Mouse (Mus musculus): ENCODE results near the gene Begain.

The Begain gene

DNA sequence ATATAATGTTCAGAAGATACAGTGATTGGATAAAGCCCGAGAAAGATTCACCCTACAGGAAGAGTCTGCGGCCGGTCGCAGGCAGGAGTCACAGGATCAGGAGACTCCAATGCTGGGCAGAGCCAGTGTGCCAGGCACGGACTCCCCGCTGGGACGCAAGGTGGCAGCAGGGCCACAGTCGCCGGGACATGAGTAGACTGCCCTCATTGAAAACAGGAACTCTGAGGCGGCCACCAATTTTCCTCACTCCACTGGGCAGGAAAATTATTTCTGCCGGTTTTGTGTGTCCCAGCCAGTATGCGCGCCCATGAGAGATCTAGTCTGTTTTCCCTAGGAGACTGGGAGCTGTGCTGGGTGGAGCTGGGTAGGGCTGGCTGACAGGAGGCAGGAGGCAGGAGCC is 3.2 kb upstream of the Begain start:
- no peak for TF ChIP-seq GATA4 (IDR thresholded peaks at IDR 0.05; ENCODE audit: insufficient replicate concordance, low read length)

DNA sequence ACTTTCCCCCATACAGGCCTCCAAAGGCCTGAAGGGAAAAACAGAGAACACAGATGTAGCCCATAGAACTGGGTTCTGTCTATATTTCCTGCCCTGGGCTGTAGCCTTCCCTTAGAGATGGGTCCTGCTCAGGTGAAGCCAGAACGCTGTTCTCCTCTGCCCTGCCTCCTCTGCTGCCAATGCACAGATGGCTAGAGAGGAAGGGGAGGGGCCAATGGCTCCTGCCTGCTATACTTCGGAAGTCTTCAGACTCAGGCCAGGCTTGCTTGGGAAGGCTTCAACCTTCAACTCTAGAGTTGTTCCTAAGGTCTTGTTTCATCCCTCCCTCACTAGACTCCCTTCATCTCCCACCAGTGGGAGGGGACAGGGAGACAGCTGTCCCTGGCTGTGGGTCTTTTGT is 1.7 kb upstream of the Begain start:
- no peak for TF ChIP-seq GATA4 (IDR thresholded peaks at IDR 0.05; ENCODE audit: insufficient replicate concordance, low read length)

DNA sequence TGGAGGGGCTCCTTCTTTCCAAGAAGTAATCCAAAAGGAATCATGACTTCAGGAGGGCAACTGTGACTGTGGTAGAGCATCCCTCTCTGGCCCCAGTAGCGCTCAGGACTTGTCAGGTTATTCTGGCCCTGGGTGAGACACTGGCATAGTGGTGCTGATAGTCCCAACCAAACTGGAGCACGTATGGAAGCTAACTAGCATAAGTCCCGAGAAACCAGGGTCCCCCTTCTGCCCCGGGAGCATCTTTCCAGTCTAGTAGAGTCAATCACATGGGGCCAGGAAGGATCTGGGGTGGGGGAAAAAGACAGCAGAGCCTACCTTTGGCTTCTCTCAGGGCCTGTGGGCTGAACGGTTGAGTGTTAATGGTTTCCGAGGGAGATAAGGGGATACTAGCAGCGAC is 721 bp upstream of the Begain start:
- TF ChIP-seq GATA4 (IDR thresholded peaks at IDR 0.05; ENCODE audit: insufficient replicate concordance, low read length): no peak

DNA sequence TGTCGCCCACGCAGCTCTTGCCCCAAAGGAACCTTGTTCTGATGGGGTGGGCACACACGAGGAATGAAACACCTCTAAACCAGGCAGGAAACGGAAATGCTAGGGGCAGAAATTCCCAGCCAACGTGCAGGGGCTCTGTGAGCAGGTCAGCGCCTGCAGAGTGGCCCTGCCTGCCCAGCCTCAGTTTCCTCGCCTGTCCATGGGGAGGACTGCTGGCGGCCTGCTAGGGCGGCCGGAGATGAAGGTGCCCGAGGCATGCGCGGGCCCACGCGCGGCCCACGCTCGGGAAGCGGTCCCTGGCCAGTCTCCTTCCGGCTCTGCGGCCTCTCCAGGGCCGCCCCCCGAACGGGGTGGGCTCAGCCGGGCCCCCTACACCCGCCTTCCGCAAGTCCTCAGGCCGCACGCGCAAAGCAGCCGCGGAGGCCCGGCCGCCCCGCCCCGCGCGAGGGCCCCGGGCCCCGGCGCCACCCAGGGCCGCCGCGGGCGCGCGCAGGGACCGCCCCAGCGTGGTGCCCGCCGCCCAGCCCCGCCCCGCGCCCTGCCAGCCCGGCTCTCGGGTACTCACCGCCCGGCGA is 369 bp downstream of the Begain start:
- TF ChIP-seq GATA4 (IDR thresholded peaks at IDR 0.05; ENCODE audit: insufficient replicate concordance, low read length): no peak

DNA sequence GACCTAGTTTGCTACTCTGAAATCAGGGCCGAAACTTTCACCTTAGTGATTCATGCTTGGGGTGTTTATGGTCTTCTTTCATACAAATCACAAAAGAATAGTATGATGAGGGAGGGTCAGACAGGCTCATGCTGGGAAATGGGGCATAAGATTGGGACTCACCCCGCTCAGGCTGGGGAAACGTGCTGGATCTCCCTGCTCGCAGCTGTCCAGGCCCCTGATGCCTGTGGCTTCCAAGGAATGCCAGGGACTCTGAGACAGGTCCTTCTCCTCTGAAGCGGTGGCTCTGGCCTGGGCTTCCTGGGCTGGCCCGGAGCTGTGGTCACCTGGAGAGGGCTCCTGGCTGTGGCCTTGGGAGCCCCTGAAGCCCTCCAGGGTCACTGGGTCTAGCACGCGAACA is 9.4 kb downstream of the Begain start:
- no peak for TF ChIP-seq GATA4 (IDR thresholded peaks at IDR 0.05; ENCODE audit: insufficient replicate concordance, low read length)

DNA sequence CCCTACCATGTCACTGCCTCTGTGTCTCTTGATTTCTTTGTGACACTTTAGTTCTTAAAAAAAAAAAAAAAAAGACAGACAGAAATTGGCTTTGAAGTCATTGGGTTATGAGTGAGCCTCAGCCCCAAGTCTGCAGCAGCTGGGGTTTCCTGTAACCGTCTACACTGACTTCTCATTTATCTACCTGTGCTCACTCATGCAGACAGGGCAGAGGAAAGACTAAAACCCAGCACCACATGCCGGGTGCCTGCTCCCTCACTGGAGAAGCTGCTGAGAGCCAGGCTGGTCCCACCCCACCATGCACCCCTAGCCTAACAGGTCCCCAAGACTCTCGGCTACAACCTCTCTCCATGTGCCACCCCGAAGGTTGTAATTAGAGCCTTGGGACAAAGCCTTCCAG is 10.3 kb downstream of the Begain start:
- TF ChIP-seq GATA4 (IDR thresholded peaks at IDR 0.05; ENCODE audit: insufficient replicate concordance, low read length): no peak

DNA sequence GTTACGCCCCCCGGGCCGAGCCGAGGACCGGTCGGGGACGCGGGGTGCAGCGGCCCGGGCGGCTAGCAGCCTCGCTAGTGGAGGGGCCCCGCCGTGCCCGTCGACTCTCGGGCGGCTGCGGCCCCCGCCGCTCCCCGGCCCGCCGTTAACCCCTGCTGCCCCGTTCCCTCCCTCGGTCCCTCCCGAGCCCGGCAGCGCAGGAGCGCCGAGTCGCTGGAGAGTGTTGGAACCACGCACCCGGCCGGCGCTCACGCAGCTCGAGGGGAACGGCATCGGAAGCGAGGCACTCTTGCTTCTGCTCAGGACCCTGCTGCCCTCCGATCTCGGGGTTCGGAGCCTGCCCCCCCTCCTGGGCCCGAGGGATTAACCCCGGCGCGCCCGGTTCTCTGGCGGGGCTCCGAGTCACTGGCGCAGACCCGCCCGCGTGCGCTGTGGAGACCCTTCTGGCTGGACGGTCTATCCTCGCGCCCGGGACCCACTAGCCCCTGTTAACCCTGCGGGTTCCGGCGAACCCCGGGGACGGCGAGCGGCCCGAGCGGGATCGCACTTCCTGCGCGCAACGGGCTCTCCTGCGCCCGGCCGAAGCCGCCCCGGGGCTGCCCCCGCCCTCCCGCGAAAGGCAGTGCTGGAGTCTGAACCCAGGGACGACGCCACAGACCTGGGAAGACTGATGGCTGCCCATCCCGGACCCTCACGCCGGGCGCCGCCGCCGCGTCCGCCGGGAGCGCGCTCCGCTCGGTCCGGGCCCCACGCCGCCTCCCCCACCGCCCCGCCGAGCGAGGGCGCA is 14.8 kb downstream of the Begain start:
- TF ChIP-seq GATA4 (IDR thresholded peaks at IDR 0.05; ENCODE audit: insufficient replicate concordance, low read length): no peak

DNA sequence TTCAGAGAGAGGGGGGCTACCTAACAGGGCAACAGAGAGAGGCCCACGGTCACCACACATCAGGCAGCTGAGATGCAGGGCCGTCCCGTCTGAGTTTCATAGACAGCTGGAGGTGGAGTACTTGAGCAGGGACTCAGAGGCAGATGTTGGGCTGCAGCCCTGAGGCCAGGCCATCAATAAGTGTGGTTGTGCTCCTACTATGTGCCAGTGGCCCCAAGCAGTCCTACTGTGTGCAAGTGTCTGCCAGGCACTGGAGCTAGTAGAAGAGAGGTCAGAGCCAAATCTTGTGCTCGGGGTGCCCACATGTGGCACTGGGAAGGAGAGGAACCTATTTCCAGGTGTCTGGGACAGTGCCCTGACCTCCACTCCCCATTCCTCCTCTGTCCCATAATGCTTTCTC is 18.1 kb downstream of the Begain start:
- no peak for TF ChIP-seq GATA4 (IDR thresholded peaks at IDR 0.05; ENCODE audit: insufficient replicate concordance, low read length)

DNA sequence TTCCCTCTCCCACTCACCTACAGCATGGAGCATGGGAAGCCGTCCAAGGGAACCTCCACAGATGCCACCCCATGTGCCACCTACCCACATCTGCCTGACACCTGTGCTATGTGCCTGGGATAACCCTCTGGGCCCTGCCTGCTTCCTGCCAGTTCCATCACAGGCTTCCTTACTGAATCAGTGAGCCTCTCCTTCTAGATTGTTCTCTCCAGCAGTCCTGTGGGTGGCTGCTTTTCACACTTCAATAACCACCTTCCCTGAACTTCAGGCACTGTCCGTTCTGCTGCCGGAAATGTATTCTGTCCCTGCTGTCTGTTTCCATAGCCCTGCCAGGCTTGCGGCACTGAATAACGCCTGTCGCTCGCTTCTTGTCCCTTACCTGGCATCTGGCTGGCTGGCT is 22.4 kb downstream of the Begain start:
- TF ChIP-seq GATA4 (IDR thresholded peaks at IDR 0.05; ENCODE audit: insufficient replicate concordance, low read length): no peak

DNA sequence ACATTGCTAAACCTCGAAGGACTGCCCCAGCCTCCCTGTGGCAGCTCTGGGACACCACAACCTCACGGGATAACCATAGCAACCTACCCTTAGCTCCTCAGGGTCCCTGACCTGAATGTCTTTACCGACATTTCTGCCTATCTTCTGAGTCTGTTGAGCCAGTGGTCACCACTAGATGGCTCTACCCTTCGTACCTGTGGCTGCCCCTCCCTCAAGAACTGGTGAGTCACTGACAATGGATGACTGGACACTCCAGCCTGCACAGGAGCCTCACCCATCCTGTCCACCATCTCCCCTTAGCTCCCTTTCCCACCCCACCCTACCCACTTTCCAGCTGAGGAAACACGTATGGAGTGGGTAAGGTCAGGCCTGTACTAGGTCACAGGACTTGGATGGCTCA is 23.5 kb downstream of the Begain start:
- no peak for TF ChIP-seq GATA4 (IDR thresholded peaks at IDR 0.05; ENCODE audit: insufficient replicate concordance, low read length)

DNA sequence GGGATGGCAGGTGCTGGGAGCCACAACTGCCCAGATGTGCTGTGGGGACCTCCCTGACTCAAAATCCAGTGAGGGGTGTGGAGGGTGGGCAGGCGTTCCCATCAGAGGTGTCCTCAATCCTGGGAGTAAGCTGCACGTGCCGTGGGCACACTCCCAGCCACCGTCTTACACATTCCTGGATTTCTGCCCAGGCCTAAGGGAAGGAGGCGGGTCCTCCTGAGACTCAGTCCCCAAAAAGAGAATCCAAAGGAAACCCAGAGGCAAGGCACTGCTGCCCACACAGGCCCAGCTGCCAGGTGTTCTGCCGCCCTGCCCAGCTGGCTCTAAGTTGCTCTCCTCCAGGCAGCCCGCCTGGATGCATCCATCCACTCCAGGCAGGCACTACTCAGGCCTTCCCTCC is 28.7 kb downstream of the Begain start:
- TF ChIP-seq GATA4 (IDR thresholded peaks at IDR 0.05; ENCODE audit: insufficient replicate concordance, low read length): no peak

DNA sequence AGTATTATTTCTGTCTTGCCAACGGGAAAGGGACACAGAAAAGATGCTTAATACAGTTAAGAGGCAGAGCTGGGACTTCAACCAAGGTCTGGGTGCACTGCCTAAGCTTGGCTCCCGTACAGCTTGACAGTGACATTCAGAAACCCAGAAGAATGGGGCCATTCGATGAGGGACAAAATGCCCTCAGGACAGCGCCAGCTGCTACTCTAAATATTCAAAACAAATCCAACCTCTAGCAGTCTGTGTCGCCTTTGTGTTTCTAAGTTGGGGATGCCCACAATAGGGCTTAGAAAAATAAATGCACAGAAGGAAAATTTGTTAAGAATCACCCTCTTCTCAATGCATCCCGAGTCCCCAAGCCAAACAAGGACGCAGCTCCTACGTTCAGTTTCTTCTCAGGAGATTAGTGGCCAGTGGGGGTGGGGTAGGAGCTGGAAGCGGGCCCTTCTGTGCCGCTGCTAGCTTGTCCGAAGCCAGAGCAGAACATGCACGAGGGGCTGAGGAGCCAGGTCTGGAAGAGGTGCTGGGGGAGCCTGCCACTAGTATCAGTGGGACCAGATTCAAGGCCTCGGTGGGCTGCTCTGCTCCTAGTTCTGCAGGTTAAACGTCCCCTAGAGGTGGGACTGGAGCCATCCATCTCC is 29.7 kb downstream of the Begain start:
- no peak for TF ChIP-seq GATA4 (IDR thresholded peaks at IDR 0.05; ENCODE audit: insufficient replicate concordance, low read length)

DNA sequence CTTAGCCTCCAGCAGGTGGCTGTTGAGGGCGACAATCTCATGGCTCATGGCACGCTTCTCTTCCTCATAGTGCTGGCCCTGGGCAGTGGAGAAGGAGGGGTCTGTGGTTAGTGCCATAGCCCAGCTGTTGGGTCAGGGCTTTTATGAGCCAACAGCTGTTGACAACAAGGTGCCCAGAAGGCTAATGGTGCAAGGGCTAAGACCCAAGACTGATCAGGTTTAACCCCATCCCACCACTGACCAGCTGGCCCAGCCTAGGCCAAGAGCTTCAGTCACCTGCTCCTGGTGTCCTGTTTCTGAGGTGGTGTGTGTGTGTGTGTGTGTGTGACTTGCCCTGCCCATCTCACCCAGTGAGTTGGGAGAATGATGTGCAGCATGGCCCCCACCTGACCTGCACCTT is 31.0 kb downstream of the Begain start:
- TF ChIP-seq GATA4 (IDR thresholded peaks at IDR 0.05; ENCODE audit: insufficient replicate concordance, low read length): no peak

DNA sequence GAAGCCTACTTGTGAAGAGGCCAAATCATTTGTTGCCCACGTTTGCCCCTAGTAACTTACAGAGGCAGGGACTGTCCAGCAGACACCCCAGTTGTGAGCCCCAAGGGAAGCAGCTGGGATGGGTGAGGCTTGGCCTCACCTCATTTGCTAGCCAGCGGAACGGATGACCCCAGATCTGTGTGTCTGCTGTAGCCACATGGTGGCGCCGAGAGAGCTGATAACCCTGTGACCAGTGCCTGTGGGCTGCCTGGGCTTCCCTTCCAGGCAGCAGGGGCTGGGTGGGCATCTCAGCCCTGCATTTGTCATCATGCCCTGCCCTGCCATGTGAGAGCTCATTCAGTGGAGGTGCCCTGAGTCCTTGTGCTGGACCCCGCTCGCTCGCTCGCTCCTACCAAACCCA is 44.2 kb downstream of the Begain start:
- TF ChIP-seq GATA4 (IDR thresholded peaks at IDR 0.05; ENCODE audit: insufficient replicate concordance, low read length): no peak

DNA sequence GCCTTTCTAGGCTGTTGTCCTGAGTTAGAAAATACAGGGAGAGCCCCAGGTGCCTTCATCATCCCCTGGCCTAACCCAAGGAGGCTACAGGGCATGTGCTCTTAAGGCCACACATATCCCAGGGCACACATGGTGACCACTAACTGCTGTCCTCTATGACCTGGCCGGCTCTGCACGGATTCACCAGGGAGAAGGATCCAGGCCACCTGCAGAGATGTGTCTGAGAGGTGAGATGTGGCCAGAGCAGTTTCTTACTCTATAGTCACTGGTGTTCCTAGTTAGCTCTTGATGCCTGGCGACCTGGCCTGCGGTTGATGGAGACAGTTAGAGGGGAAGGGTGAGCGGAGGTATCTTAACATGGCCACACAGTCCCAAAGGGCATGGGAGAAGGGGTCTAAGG is 45.1 kb downstream of the Begain start:
- TF ChIP-seq GATA4 (IDR thresholded peaks at IDR 0.05; ENCODE audit: insufficient replicate concordance, low read length): no peak

DNA sequence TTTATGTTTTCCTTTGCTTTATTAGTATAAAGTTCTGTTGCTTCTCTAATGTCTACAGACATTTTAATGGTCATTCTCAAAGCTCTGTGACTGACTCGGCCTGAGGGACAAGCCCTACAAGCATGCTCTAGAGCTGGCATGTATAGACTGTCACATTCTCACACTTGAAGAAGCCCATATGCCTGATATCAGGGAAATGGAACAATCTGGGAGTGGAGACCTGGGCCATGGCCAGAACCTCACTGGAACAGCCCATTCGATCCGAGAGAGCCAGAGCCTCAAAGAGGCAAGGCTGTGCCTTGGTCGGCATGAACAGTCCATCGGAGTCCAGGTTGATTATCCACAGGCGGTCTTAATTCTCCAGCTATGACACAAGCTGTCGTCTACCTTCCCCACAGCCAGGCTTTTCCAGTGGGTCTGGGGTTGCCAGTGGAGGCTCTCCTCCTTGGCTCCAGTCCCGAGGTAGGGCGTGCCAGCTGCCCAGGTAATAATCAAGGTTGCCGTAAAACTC is 45.8 kb downstream of the Begain start:
- no peak for TF ChIP-seq GATA4 (IDR thresholded peaks at IDR 0.05; ENCODE audit: insufficient replicate concordance, low read length)
